Mouse (Mus musculus) embryonic facial prominence, embryonic 14.5 days (tissue): ENCODE measurements around the gene Creb5. TPM values are rescaled to one million over a fixed set of nuclear protein-coding genes. Genes with fewer than 3 reads are reported as not detected.

ENCODE experiments used
- ATAC-seq: fragments of 200-750 bp; cut with Nextera tagmentation; 2 replicates; pipeline ENCODE4 v1.8.0; 2017; ENCODE audit warnings: low read depth, moderate number of reproducible peaks, moderate TSS enrichment
- DNase-seq: peaks from one replicate; pipeline ENCODE4 v3.0.0-alpha.2; 2015; ENCODE audit warnings: low spot score
- H3K27ac ChIP-seq: fragments of 300-500 bp; sonication (generic); replicated peaks from 2 replicates; pipeline ENCODE4 v1.5.1; 2014; ENCODE audit warnings: low read depth, mild to moderate bottlenecking, low read length, moderate library complexity
- H3K27me3 ChIP-seq: fragments of 300-500 bp; sonication (generic); replicated peaks from 2 replicates; pipeline ENCODE4 v1.6.1; 2014; ENCODE audit warnings: low read length; ENCODE audit not compliant: control insufficient read depth, insufficient read depth
- H3K36me3 ChIP-seq: fragments of 300-500 bp; sonication (generic); 2 replicates; pipeline ENCODE4 v1.6.1; 2014; ENCODE audit warnings: low read length, mixed read lengths; ENCODE audit not compliant: control insufficient read depth, insufficient read depth
- H3K4me1 ChIP-seq: fragments of 300-500 bp; sonication (generic); 2 replicates; pipeline ENCODE4 v1.6.1; 2014; ENCODE audit warnings: antibody characterized with exemption, low read length; ENCODE audit not compliant: control insufficient read depth, insufficient read depth
- H3K4me2 ChIP-seq: fragments of 300-500 bp; sonication (generic); 2 replicates; pipeline ENCODE4 v1.6.1; 2014; ENCODE audit warnings: low read depth, mild to moderate bottlenecking, low read length, moderate library complexity, mixed read lengths
- H3K4me3 ChIP-seq: fragments of 300-500 bp; sonication (generic); 2 replicates; pipeline ENCODE4 v1.5.1; 2014; ENCODE audit warnings: low read depth, mild to moderate bottlenecking, low read length
- H3K9ac ChIP-seq: fragments of 300-500 bp; sonication (generic); 2 replicates; pipeline ENCODE4 v1.6.1; 2014; ENCODE audit warnings: low read depth, mild to moderate bottlenecking, low read length, moderate library complexity, mixed read lengths
- H3K9me3 ChIP-seq: fragments of 300-500 bp; sonication (generic); 2 replicates; pipeline ENCODE4 v1.6.1; 2016; ENCODE audit warnings: low read length; ENCODE audit not compliant: control insufficient read depth
- WGBS: fragments of 180-500 bp; shearing (Covaris S2); extraction: QIAGEN DNeasy Blood & Tissue Kit; methylation state at CpG from one replicate; pipeline ENCODE4 v1.1.7; 2014; 5-methylcytosine and 5-hydroxymethylcytosine counted together
- polyA plus RNA-seq: library from polyadenylated mRNA; unstranded; fragments of >200 nt; fragmentation: Nextera tagmentation; extraction: Ambion mirVana; gene quantifications from 2 replicates; pipeline ENCODE4 v1.2.1, GENCODE M21; 2014

Gene Creb5
- polyA plus RNA-seq, 1 experiment from 2014 or later, result 22.8 TPM

- no peak for ATAC-seq
- Histone ChIP-seq H3K9ac (no peak overlapping the region), H3K4me3 (no peak overlapping the region), H3K4me2 (no peak overlapping the region), H3K9me3 (no peaks in the 10 kb centered on the region), H3K27me3 (no peaks in the 10 kb centered on the region), H3K4me1 (no peaks in the 10 kb centered on the region), H3K36me3 (no peaks in the 10 kb centered on the region), H3K27ac (no peak overlapping the region)
- no peak for DNase-seq
- WGBS, result 19% methylated on average over 2 of the region's 2 CpGs
Observed at GRCm38 (mm10) chr6:53704440-53704839, 417.4 kb downstream of the Creb5 start.

- H3K27me3 ChIP-seq, result no peaks in the 10 kb centered on the region
- H3K9me3 ChIP-seq, result no peaks in the 10 kb centered on the region
- no peak for ATAC-seq
- 78% methylated on average over 10 of the region's 10 CpGs for WGBS
- no peak overlapping the region for H3K4me2 ChIP-seq
- no peak overlapping the region for H3K4me3 ChIP-seq
- no peaks in the 10 kb centered on the region for H3K36me3 ChIP-seq
- no peak overlapping the region for H3K9ac ChIP-seq
- H3K27ac ChIP-seq, result no peak overlapping the region
- H3K4me1 ChIP-seq, result no peaks in the 10 kb centered on the region
- no peak for DNase-seq
Observed at GRCm38 (mm10) chr6:53706604-53707330, 419.7 kb downstream of the Creb5 start.

DNA sequence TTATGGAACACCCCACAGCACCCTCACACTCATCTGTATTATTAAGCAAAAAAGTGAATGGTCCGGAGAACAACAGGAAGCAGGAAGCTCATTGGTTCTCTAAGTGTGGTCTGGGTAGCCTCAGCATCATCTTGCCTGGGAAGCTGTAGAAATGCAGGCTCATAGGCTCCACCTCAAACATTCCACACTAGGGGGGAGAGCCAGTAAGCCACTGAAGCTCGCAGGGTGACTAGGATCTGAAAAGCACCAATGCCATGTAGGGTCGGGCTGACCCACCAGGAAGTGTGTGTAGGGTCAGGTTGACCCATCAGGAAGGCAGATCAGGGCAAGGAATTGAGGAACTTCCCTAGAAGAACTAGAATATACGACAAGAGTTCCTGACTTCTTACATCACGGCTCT is 420.7 kb downstream of the Creb5 start:
- no peaks in the 10 kb centered on the region for H3K27me3 ChIP-seq
- no peaks in the 10 kb centered on the region for H3K36me3 ChIP-seq
- 65% methylated on average over 5 of the region's 5 CpGs for WGBS
- no peak overlapping the region for H3K9ac ChIP-seq
- H3K9me3 ChIP-seq, result no peaks in the 10 kb centered on the region
- DNase-seq, result no peak
- no peak overlapping the region for H3K4me2 ChIP-seq
- H3K27ac ChIP-seq, result no peak overlapping the region
- H3K4me1 ChIP-seq, result no peaks in the 10 kb centered on the region
- no peak overlapping the region for H3K4me3 ChIP-seq
- no peak for ATAC-seq

DNA sequence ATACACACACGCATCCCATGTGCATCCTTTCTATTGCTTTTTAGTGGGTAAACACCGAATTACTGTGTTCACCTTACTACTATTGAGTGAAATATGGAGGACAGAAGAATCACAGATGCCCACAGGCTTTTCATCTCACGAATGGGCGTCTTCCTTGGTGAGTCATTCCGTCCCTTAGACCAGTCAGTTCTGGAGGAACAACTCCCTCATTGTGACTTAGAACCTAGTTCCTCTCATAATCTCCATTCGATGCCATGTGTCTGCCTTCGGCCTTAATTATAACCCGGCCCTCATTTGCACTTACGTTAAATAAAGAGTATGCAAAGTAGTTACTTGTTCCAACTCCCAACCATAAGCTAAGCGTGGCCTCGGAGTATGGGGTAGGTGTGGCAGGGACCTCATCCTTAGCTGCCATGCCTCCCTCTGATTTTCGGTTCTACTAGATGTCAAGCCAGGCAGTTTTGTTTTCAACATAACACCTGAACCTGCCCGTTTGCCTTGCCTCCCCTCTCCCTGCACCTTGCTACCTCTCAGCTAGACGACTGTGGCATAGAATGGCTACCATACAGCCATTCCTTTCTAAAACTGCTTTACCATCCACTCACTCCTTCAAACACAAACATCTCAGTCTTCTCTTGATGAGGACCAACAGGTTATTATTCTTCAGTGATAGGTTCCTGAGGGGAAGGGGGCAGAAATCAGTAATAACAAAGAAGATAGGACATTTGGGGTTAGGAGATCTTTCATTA is 422.8 kb downstream of the Creb5 start:
- DNase-seq, result no peak
- no peak overlapping the region for H3K4me2 ChIP-seq
- no peaks in the 10 kb centered on the region for H3K9me3 ChIP-seq
- no peaks in the 10 kb centered on the region for H3K27me3 ChIP-seq
- no peaks in the 10 kb centered on the region for H3K4me1 ChIP-seq
- H3K9ac ChIP-seq, result no peak overlapping the region
- H3K36me3 ChIP-seq, result no peaks in the 10 kb centered on the region
- H3K4me3 ChIP-seq, result no peak overlapping the region
- no peak overlapping the region for H3K27ac ChIP-seq
- WGBS, result 90% methylated on average over 14 of the region's 14 CpGs
- ATAC-seq, result no peak

DNA sequence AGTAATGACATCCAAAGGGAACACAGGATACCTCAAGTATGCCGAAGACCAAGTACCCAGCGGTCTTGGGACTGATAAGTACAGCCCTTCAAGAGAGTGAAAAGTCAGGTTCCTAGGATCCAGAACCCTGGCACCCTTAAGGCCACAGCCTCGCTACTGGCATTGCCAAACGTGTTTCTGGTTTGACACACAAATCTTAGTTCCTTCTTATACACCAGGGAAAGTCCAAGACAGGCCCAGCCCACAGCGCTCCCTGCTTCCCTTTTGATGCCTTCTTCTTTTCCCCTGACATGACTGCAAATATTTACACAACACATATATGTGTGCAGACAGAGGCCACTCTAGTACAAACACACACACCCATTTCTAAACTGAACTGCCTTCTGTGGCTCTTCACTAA is 423.5 kb downstream of the Creb5 start:
- H3K4me2 ChIP-seq, result no peak overlapping the region
- H3K27me3 ChIP-seq, result no peaks in the 10 kb centered on the region
- H3K4me3 ChIP-seq, result no peak overlapping the region
- WGBS, result 91% methylated on average over 5 of the region's 5 CpGs
- no peak overlapping the region for H3K27ac ChIP-seq
- ATAC-seq, result no peak
- no peaks in the 10 kb centered on the region for H3K36me3 ChIP-seq
- no peak for DNase-seq
- no peaks in the 10 kb centered on the region for H3K4me1 ChIP-seq
- no peak overlapping the region for H3K9ac ChIP-seq
- no peaks in the 10 kb centered on the region for H3K9me3 ChIP-seq

- DNase-seq, result no peak
- H3K36me3 ChIP-seq, result no peaks in the 10 kb centered on the region
- H3K27me3 ChIP-seq, result no peaks in the 10 kb centered on the region
Observed at GRCm38 (mm10) chr6:53713152-53713551, 426.1 kb downstream of the Creb5 start.

GRCm38 (mm10) chr6:53714908-53715321 is 427.8 kb downstream of the Creb5 start:
- Histone ChIP-seq H3K4me3 (no peak overlapping the region), H3K9me3 (no peaks in the 10 kb centered on the region), H3K36me3 (no peaks in the 10 kb centered on the region), H3K27me3 (no peaks in the 10 kb centered on the region), H3K4me1 (no peaks in the 10 kb centered on the region), H3K9ac (no peak overlapping the region), H3K4me2 (no peak overlapping the region), H3K27ac (no peak overlapping the region)
- no peak for ATAC-seq
- 81% methylated on average over 9 of the region's 9 CpGs for WGBS
- no peak for DNase-seq

More at GRCm38 (mm10) chr6:53713152-53713551, 426.1 kb downstream of the Creb5 start:
- Histone ChIP-seq H3K9ac (no peak overlapping the region), H3K27ac (no peak overlapping the region), H3K4me3 (no peak overlapping the region), H3K9me3 (no peaks in the 10 kb centered on the region), H3K4me2 (no peak overlapping the region), H3K4me1 (no peaks in the 10 kb centered on the region)
- 79% methylated on average over 9 of the region's 9 CpGs for WGBS
- ATAC-seq, result no peak

DNA sequence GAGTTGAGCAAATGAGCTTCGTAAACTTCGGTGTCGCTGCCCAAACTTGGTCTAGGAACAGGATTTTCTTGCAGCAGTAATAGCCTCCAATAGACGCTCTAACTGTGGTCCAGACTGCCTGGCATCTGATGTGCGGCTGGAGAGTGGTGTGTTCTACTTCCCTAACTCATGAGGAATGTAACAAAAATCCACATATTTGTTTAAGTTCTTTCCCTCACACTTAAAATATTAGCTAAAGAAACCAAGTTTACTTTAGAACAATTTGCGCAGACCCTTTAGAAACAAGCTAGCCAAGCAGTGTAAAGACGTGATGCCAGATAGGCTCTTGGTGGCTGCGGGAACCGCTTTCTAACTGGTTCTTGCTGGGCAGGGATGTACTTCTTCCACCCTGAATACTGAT is 428.9 kb downstream of the Creb5 start:
- DNase-seq, result no peak
- Histone ChIP-seq H3K4me2 (no peak overlapping the region), H3K27ac (no peak overlapping the region), H3K36me3 (no peaks in the 10 kb centered on the region), H3K4me3 (no peak overlapping the region), H3K4me1 (no peaks in the 10 kb centered on the region), H3K27me3 (no peaks in the 10 kb centered on the region), H3K9ac (no peak overlapping the region), H3K9me3 (no peaks in the 10 kb centered on the region)
- no peak for ATAC-seq
- WGBS, result 76% methylated on average over 9 of the region's 9 CpGs

DNA sequence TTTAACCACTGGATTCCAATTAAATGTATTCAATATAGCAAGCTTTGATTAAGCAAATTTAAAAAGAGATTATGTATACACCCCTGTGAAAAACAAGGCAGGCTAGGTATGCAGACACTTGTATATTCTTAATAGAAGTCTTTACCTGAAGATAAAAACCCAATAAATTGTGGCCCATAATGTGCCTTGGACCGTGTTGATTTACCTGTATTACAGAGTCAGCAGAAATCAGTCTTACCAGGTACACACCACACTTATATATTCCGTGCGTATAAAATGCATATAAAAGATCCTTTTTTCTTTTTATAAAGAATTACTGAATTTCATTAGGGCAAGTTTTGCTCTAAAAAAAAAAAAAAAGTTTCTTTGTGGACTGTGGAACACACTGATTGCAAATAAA is 432.9 kb downstream of the Creb5 start:
- ATAC-seq (no peak), DNase-seq (no peak)
- Histone ChIP-seq H3K27me3 (no peaks in the 10 kb centered on the region), H3K4me1 (no peaks in the 10 kb centered on the region), H3K36me3 (no peaks in the 10 kb centered on the region), H3K27ac (no peak overlapping the region), H3K9ac (no peak overlapping the region), H3K4me3 (no peak overlapping the region), H3K9me3 (no peaks in the 10 kb centered on the region), H3K4me2 (no peak overlapping the region)
- 86% methylated on average over 3 of the region's 3 CpGs for WGBS
